Mouse (Mus musculus) stomach, embryonic 15.5 days (tissue): ENCODE measurements around the gene Xrcc4. TPM values are rescaled to one million over a fixed set of nuclear protein-coding genes. Genes with fewer than 3 reads are reported as not detected.
"Not testable (repeated sequence)": the region's sequence is repeated elsewhere in the genome, so short reads cannot be mapped to it uniquely, and the experiment has no call there.

Source experiments
- ATAC-seq: fragments of 200-750 bp; cut with Nextera tagmentation; 2 replicates; pipeline ENCODE4 v1.8.0; 2017; ENCODE audit warnings: low read depth, moderate number of reproducible peaks, moderate TSS enrichment; ENCODE audit not compliant: insufficient read depth, low FRiP score
- H3K27ac ChIP-seq: fragments of 300-500 bp; sonication (generic); 2 replicates; pipeline ENCODE4 v1.5.1; 2015; ENCODE audit warnings: mild to moderate bottlenecking, inconsistent platforms
- H3K27me3 ChIP-seq: fragments of 300-500 bp; sonication (generic); replicated peaks from 2 replicates; pipeline ENCODE4 v1.6.1; 2015; ENCODE audit warnings: inconsistent platforms
- H3K36me3 ChIP-seq: fragments of 300-500 bp; sonication (generic); 2 replicates; pipeline ENCODE4 v1.6.1; 2015; ENCODE audit warnings: inconsistent platforms
- H3K4me1 ChIP-seq: fragments of 300-500 bp; sonication (generic); 2 replicates; pipeline ENCODE4 v1.6.1; 2015; ENCODE audit warnings: inconsistent platforms
- H3K4me2 ChIP-seq: fragments of 300-500 bp; sonication (generic); 2 replicates; pipeline ENCODE4 v1.6.1; 2015; ENCODE audit warnings: mild to moderate bottlenecking, inconsistent platforms
- H3K4me3 ChIP-seq: fragments of 300-500 bp; sonication (generic); replicated peaks from 2 replicates; pipeline ENCODE4 v1.5.1; 2015; ENCODE audit warnings: inconsistent platforms
- H3K9ac ChIP-seq: fragments of 300-500 bp; sonication (generic); 2 replicates; pipeline ENCODE4 v1.6.1; 2015; ENCODE audit warnings: inconsistent platforms
- H3K9me3 ChIP-seq: fragments of 300-500 bp; sonication (generic); 2 replicates; pipeline ENCODE4 v1.6.1; 2016; ENCODE audit warnings: inconsistent platforms
- WGBS: fragments of 180-500 bp; shearing (Covaris S2); methylation state at CpG from one replicate; pipeline ENCODE4 v1.1.7; 2015; 5-methylcytosine and 5-hydroxymethylcytosine counted together
- polyA plus RNA-seq: library from polyadenylated mRNA; unstranded; fragments of >200 nt; fragmentation: Nextera tagmentation; extraction: Ambion mirVana; gene quantifications from 2 replicates; pipeline ENCODE4 v1.2.1, GENCODE M21; 2015

Xrcc4 gene
- polyA plus RNA-seq, 1 experiment from 2014 or later = 11.1 TPM

DNA sequence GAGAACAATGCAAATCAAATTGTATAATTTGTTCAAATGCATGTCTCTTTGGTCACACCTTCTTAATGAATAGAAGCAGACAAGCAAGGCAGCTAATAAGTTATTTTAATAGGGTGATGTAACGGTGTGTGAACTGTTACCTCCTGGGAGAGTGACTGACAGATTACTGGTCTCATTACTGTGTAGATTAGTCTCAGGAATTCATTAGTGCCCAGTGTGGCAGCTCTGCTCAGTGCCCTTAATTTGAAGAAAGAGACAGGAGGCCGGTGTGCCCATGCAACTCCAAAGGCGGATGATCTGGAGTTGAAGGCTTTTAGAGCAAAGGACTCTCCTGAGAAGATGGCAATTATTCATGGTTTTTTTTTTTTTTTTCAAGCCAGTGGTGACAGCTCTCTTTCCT is 291.7 kb downstream of the Xrcc4 start:
- no peak overlapping the region for H3K4me2 ChIP-seq

GRCm38 (mm10) chr13:89791475-89791874 is 297.9 kb downstream of the Xrcc4 start:
- Histone ChIP-seq H3K27me3 (no peaks in the 10 kb centered on the region), H3K36me3 (no peaks in the 10 kb centered on the region), H3K27ac (no peak overlapping the region; the same call in 1 of the 2 replicates), H3K4me2 (no peak overlapping the region), H3K9ac (no peak overlapping the region), H3K9me3 (no peaks in the 10 kb centered on the region), H3K4me3 (no peak overlapping the region), H3K4me1 (no peaks in the 10 kb centered on the region)
- no peak for ATAC-seq
- WGBS = 31% methylated on average over 5 of the region's 5 CpGs

More for the DNA sequence above, 291.7 kb downstream of the Xrcc4 start:
- H3K4me1 ChIP-seq = no peaks in the 10 kb centered on the region
- WGBS = 54% methylated on average over 3 of the region's 3 CpGs
- no peak overlapping the region for H3K27ac ChIP-seq
- H3K27me3 ChIP-seq = no peaks in the 10 kb centered on the region
- ATAC-seq = no peak
- no peaks in the 10 kb centered on the region for H3K36me3 ChIP-seq
- H3K9ac ChIP-seq = no peak overlapping the region
- H3K4me3 ChIP-seq = no peak overlapping the region
- no peaks in the 10 kb centered on the region for H3K9me3 ChIP-seq

GRCm38 (mm10) chr13:89782886-89783285 is 306.5 kb downstream of the Xrcc4 start:
- H3K4me1 ChIP-seq = no peaks in the 10 kb centered on the region
- no peak overlapping the region for H3K4me3 ChIP-seq
- ATAC-seq = no peak
- H3K27ac ChIP-seq = no peak overlapping the region
- no peak overlapping the region for H3K9ac ChIP-seq
- no peaks in the 10 kb centered on the region for H3K27me3 ChIP-seq
- 38% methylated on average over 2 of the region's 2 CpGs for WGBS
- H3K36me3 ChIP-seq = no peaks in the 10 kb centered on the region
- no peaks in the 10 kb centered on the region for H3K9me3 ChIP-seq
- no peak overlapping the region for H3K4me2 ChIP-seq

DNA sequence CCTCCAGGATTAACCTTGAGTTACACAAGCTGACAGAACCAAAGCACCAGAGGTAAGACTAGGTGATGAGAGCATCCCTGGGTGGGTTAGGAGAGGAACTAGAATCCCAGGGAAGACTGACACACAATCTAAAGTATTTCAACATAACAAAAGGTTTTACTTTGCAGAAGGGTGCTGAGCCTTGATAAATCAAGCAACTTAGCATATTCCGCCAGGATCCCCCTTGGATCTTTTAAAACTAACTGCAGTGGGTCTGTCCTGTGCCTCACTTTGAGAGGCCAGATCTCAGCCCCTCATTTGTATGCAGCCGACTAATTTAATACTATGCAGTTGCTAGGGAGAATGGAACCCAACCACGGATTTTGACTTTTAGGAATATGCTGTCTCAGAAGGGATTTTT is 309.1 kb downstream of the Xrcc4 start:
- Histone ChIP-seq H3K9ac (no peak overlapping the region), H3K4me2 (no peak overlapping the region), H3K27ac (no peak overlapping the region), H3K27me3 (no peaks in the 10 kb centered on the region), H3K9me3 (no peaks in the 10 kb centered on the region), H3K4me3 (no peak overlapping the region), H3K4me1 (no peaks in the 10 kb centered on the region), H3K36me3 (no peaks in the 10 kb centered on the region)
- ATAC-seq = no peak
- WGBS = 73% methylated on average over 3 of the region's 3 CpGs

GRCm38 (mm10) chr13:89779208-89779911 is 310.0 kb downstream of the Xrcc4 start:
- no peak for ATAC-seq
- Histone ChIP-seq H3K4me1 (no peaks in the 10 kb centered on the region), H3K27ac (no peak overlapping the region), H3K9me3 (no peaks in the 10 kb centered on the region), H3K27me3 (no peaks in the 10 kb centered on the region), H3K9ac (no peak overlapping the region), H3K36me3 (no peaks in the 10 kb centered on the region), H3K4me3 (no peak overlapping the region), H3K4me2 (no peak overlapping the region)
- WGBS = 64% methylated on average over 7 of the region's 7 CpGs

DNA sequence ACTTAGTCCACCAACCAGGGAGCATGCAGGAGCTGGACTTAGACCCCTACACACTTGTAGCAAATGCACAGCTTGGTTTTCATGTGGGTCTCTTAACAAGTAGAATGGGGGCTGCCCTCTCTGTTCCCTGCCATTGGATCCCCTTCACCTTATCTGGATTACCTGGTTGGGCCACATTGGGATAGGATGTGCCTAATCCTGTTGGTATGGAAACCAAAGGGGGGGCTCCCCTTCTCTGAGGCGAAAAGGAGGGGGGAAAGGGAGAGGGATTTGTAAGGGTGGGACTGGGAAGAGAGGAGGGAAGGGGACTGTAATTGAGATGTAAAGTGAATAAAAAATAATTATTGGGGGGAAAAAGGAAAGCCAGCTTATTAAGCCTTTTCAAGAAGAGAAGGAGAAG is 311.6 kb downstream of the Xrcc4 start:
- H3K27me3 ChIP-seq = no peaks in the 10 kb centered on the region
- WGBS = 67% methylated on average over 1 of the region's 1 CpGs
- H3K4me1 ChIP-seq = no peaks in the 10 kb centered on the region
- H3K27ac ChIP-seq = no peak overlapping the region
- no peak overlapping the region for H3K4me3 ChIP-seq
- H3K9me3 ChIP-seq = no peaks in the 10 kb centered on the region
- no peak overlapping the region for H3K4me2 ChIP-seq
- H3K36me3 ChIP-seq = no peaks in the 10 kb centered on the region
- H3K9ac ChIP-seq = no peak overlapping the region
- ATAC-seq = no peak

DNA sequence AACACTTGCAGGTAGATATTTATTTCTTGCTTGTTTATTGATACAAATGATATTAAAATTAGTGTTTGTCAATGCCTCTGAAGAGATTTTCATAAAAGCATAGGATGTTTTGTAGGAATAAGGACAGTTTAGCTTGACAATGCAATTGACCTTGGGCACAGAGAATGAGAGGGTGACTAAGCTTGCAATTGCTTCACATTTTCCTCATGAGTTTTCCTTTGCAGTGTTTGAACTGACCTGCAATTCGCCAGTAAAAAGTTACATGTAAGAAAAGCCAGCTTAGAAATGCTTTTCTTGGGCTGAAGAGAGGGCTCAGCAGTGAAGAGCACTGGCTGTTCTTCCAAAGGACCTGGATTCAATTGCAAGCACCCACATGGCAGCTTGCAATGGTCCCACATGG is 312.3 kb downstream of the Xrcc4 start:
- no peaks in the 10 kb centered on the region for H3K27me3 ChIP-seq
- no peak overlapping the region for H3K27ac ChIP-seq
- H3K4me1 ChIP-seq = no peaks in the 10 kb centered on the region
- 83% methylated on average over 1 of the region's 1 CpGs for WGBS
- no peak for ATAC-seq
- no peaks in the 10 kb centered on the region for H3K36me3 ChIP-seq
- H3K4me3 ChIP-seq = no peak overlapping the region
- no peaks in the 10 kb centered on the region for H3K9me3 ChIP-seq
- no peak overlapping the region for H3K4me2 ChIP-seq
- no peak overlapping the region for H3K9ac ChIP-seq

- no peaks in the 10 kb centered on the region for H3K36me3 ChIP-seq
- WGBS = 52% methylated on average over 1 of the region's 1 CpGs
- no peaks in the 10 kb centered on the region for H3K27me3 ChIP-seq
- H3K4me2 ChIP-seq = no peak overlapping the region
- ATAC-seq = no peak
- H3K4me3 ChIP-seq = no peak overlapping the region
- H3K4me1 ChIP-seq = no peaks in the 10 kb centered on the region
- no peak overlapping the region for H3K9ac ChIP-seq
- H3K27ac ChIP-seq = no peak overlapping the region
- H3K9me3 ChIP-seq = no peaks in the 10 kb centered on the region
Measured at GRCm38 (mm10) chr13:89766551-89766950, 322.9 kb downstream of the Xrcc4 start.

DNA sequence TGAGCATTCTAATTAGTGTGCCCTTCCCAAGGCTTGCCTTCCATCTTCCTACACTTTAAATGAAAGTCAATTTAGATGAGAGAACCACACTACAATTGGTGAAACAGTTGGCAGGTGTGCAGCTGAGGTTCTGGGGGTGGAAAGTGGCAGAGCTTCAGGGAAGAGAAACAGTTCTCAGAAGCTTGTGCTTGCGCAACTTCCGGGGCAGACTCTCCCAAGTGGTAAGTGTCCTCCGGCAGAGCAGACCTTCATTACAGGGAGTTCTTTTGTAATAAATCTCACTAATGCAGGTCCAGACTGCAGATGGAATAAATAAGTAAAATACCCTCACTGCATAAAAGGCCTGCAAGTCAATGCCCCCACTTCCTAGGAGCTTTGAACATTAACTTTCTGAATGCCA is 323.4 kb downstream of the Xrcc4 start:
- Histone ChIP-seq H3K4me3 (no peak overlapping the region), H3K4me2 (no peak overlapping the region), H3K27ac (no peak overlapping the region), H3K9ac (no peak overlapping the region), H3K4me1 (no peaks in the 10 kb centered on the region), H3K27me3 (no peaks in the 10 kb centered on the region), H3K36me3 (no peaks in the 10 kb centered on the region), H3K9me3 (no peaks in the 10 kb centered on the region)
- no peak for ATAC-seq
- WGBS = 74% methylated on average over 3 of the region's 3 CpGs

- Histone ChIP-seq H3K4me1 (no peaks in the 10 kb centered on the region), H3K27ac (no peak overlapping the region), H3K36me3 (no peaks in the 10 kb centered on the region), H3K9ac (no peak overlapping the region), H3K27me3 (no peaks in the 10 kb centered on the region), H3K4me2 (no peak overlapping the region), H3K4me3 (no peak overlapping the region), H3K9me3 (no peaks in the 10 kb centered on the region)
- ATAC-seq = no peak
- WGBS = 87% methylated on average over 3 of the region's 3 CpGs
Measured at GRCm38 (mm10) chr13:89762339-89762738, 327.1 kb downstream of the Xrcc4 start.

DNA sequence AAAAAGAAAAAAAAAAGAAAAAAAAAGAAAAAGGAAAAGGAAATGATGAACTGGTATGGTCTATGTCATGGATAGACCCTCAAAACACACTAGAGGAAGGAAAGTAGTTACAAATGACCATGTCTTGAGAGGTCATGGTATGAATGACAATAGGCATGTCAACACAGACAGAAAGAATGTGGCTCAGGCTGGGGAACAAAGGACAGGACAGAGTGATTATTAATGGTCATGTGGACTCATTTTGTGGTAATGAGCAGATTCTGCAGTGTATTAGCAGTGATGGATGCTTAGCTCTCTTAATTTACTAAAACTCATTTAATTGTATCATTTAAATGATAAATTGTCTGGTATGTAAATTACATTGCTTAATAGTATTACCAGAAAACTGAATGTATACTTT is 333.1 kb downstream of the Xrcc4 start:
- no peaks in the 10 kb centered on the region for H3K9me3 ChIP-seq
- H3K27ac ChIP-seq = no peak overlapping the region
- H3K4me1 ChIP-seq = no peaks in the 10 kb centered on the region
- no peak overlapping the region for H3K4me2 ChIP-seq
- no peaks in the 10 kb centered on the region for H3K27me3 ChIP-seq
- H3K36me3 ChIP-seq = no peaks in the 10 kb centered on the region
- H3K4me3 ChIP-seq = no peak overlapping the region
- ATAC-seq = no peak
- no peak overlapping the region for H3K9ac ChIP-seq

DNA sequence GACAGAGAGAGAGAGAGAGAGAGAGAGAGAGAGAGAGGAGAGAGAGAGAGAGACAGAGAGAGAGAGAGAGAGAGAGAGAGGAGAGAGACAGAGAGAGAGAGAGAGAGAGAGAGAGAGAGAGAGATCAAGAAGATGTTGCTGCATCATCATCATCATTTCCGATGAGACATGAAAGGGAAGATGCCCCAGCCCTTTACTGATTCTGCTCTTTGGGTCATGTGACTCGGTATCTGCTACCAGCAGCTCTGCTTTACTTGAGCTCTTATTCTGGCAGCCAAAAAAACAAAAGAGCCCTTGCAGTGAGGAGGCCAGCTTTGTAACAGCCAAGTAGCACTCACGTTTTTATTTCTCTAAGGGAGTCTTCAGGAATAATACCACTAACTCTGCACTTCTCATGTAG is 338.8 kb downstream of the Xrcc4 start:
- H3K27me3 ChIP-seq, ATAC-seq, H3K4me2 ChIP-seq, H3K4me1 ChIP-seq, H3K9ac ChIP-seq, H3K9me3 ChIP-seq, H3K27ac ChIP-seq, H3K4me3 ChIP-seq, H3K36me3 ChIP-seq: not testable (repeated sequence)
- WGBS = 30% methylated on average over 3 of the region's 3 CpGs

DNA sequence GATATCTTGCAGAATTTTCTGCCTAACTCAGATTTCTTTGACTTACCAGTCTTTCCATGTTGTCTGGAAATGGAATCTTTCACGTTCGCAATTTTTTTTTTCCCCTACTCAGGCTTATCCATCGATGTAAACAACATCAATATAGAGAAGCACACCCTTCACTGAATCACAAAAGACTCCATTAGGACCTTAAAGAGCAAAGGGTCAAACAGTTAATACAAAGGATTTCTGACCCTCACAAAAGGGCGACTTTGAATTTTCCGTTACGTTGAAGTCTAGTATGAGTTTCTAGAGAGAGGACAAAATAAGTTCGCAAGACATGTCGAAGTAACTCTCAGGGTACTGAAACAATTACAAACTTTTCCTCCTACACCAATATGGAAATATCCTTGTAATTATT is 346.2 kb downstream of the Xrcc4 start:
- WGBS = 29% methylated on average over 8 of the region's 8 CpGs
- no peak for ATAC-seq
- Histone ChIP-seq H3K27ac (no peak overlapping the region), H3K27me3 (no peaks in the 10 kb centered on the region), H3K4me1 (peaks cover 11% of the 10 kb centered on the region), H3K4me3 (peak overlapping the region; percentile 60; the same call in 1 of the 2 replicates), H3K4me2 (peak overlapping the region; percentile 93), H3K9ac (no peak overlapping the region), H3K36me3 (no peaks in the 10 kb centered on the region), H3K9me3 (no peaks in the 10 kb centered on the region)
